Mouse (Mus musculus) gastrocnemius, postnatal 36 days (tissue): ENCODE results near the gene Tspyl4. TPM values are rescaled to one million over a fixed set of nuclear protein-coding genes. Genes with fewer than 3 reads are reported as not detected.
"Not testable (repeated sequence)": the region's sequence is repeated elsewhere in the genome, so short reads cannot be mapped to it uniquely, and the experiment has no call there.

Experiments
- DNase-seq, 2 experiments: peaks; one replicate each; pipeline ENCODE4 v3.0.0; 2022
- intact Hi-C: fragments of 180-260 bp; cut with DNase I; formaldehyde crosslinking; loops from one replicate; pipeline ENCODE4 v1.15.1; 2025
- long read RNA-seq, 2 experiments: library from polyadenylated mRNA; stranded (forward); transcript quantifications; one replicate each; pipeline ENCODE4 v2.0.0; 2021
- total RNA-seq, 2 experiments: library from RNA; stranded (reverse); gene quantifications; 2 replicates each; pipeline ENCODE4 v1.2.3; 2021

The Tspyl4 gene
- 1 to 10 TPM in 1 of 2 experiments, under 1 TPM in 1; 0.99 to 1.3 TPM for total RNA-seq
- long read RNA-seq, experiment 1, partial matches to known transcripts: 0 of 2 reads
- long read RNA-seq, experiment 1, other reads (novel, unspliced or antisense): 0 of 2 reads
- long read RNA-seq, experiment 2, partial matches to known transcripts: 0 of 1 reads
- long read RNA-seq, experiment 2, other reads (novel, unspliced or antisense): 0 of 1 reads

GRCm38 (mm10) chr10:34297299-34297979 lies at the start of gene Tspyl4:
Tspyl4 (plus strand) TSS chr10:34297442.
- intact Hi-C loops: no loop called here
- peak; percentile 77 to 84 for DNase-seq

- DNase-seq: no peak
- intact Hi-C loops: no loop called here
These were observed 49.5 kb upstream of the Tspyl4 start for GRCm38 (mm10) chr10:34247757-34248156.

GRCm38 (mm10) chr10:34249594-34249993 lies 47.6 kb upstream of the Tspyl4 start:
- intact Hi-C loops: no loop called here
- DNase-seq: no peak

GRCm38 (mm10) chr10:34252833-34253232 lies 44.4 kb upstream of the Tspyl4 start:
- DNase-seq, intact Hi-C loops: not testable (repeated sequence)

GRCm38 (mm10) chr10:34265106-34265505 lies 32.1 kb upstream of the Tspyl4 start:
- intact Hi-C loops: no loop called here
- no peak for DNase-seq

GRCm38 (mm10) chr10:34267312-34268070 lies 29.8 kb upstream of the Tspyl4 start:
- no peak for DNase-seq
- intact Hi-C loops: no loop called here

GRCm38 (mm10) chr10:34271681-34272080 lies 25.6 kb upstream of the Tspyl4 start:
- intact Hi-C loops: no loop called here
- DNase-seq: no peak

- DNase-seq: no peak
- intact Hi-C loops: loop anchor here (5.0 kb wide), 1 partner anchor 128 kb away; no protein-coding TSS in a partner anchor
These were observed 16.6 kb upstream of the Tspyl4 start for GRCm38 (mm10) chr10:34280591-34281175.

- DNase-seq: no peak
- intact Hi-C loops: loop anchor here (5.0 kb wide), 1 partner anchor 129 kb away; no protein-coding TSS in a partner anchor
These were observed 15.9 kb upstream of the Tspyl4 start for GRCm38 (mm10) chr10:34281211-34281961.

GRCm38 (mm10) chr10:34281962-34282388 lies 15.3 kb upstream of the Tspyl4 start, which contains the start of gene Tspyl1:
Tspyl1 (plus strand) TSS chr10:34282190.
- intact Hi-C loops: loop anchor here (2.0 to 5.0 kb wide), 2 partner anchors 130 to 245 kb away; partner anchors contain the start of gene Trappc3l
- peak; percentile 95 to 98 for DNase-seq

- peak; percentile 31 to 48 for DNase-seq
- intact Hi-C loops: loop anchor here (2.0 to 5.0 kb wide), 2 partner anchors 130 to 246 kb away; partner anchors contain the start of gene Trappc3l
These were observed 14.6 kb upstream of the Tspyl4 start for GRCm38 (mm10) chr10:34282420-34283238.

GRCm38 (mm10) chr10:34296911-34297298 lies 337 bp upstream of the Tspyl4 start:
- intact Hi-C loops: no loop called here
- DNase-seq: no peak

GRCm38 (mm10) chr10:34297980-34298753 lies 925 bp downstream of the Tspyl4 start:
- peak in 1 of 2 experiments; percentile 8 for DNase-seq
- intact Hi-C loops: no loop called here

GRCm38 (mm10) chr10:34300368-34300767 lies 3.1 kb downstream of the Tspyl4 start:
- intact Hi-C loops: no loop called here
- DNase-seq: no peak

GRCm38 (mm10) chr10:34307070-34307469 lies 9.8 kb downstream of the Tspyl4 start:
- no peak for DNase-seq
- intact Hi-C loops: no loop called here

- DNase-seq: no peak
- intact Hi-C loops: no loop called here
These were observed 12.9 kb downstream of the Tspyl4 start for GRCm38 (mm10) chr10:34309915-34310685.

- intact Hi-C loops: no loop called here
- DNase-seq: no peak
These were observed 15.3 kb downstream of the Tspyl4 start for GRCm38 (mm10) chr10:34312536-34312935.
